Mouse (Mus musculus) embryo, embryonic 11.5 days (tissue): ENCODE measurements at regions not wholly inside any gene's neighbourhood (a gene's known extent, or its start where the extent isn't known, plus 50 kb on each side); places are given as distances from the start of the nearest gene placed in this dataset.

Source experiments
- DNase-seq: peaks from one replicate; pipeline ENCODE4 v3.0.0-alpha.2; 2012; ENCODE audit warnings: low read depth, low spot score

DNA sequence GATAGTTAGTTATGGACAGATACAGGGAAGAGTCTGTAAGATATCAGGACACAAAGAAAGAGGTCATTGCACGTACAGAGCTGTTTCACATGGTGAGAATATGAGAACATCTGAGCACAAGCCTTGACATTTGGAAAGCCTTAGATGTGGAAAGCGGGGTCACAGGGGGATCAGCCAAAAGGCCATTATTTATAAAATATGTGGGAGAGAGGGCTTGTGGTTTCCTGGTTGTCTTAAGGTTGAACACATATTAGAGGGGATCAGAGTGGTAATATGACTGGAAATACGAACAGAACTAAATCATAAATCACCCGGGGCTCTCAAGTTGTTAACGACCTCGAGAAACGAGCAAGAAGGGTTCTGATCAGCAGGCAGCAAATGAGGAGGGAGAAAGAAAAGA lies 68.2 kb downstream of the Ankrd7 start:
- DNase-seq = peak; percentile 14

DNA sequence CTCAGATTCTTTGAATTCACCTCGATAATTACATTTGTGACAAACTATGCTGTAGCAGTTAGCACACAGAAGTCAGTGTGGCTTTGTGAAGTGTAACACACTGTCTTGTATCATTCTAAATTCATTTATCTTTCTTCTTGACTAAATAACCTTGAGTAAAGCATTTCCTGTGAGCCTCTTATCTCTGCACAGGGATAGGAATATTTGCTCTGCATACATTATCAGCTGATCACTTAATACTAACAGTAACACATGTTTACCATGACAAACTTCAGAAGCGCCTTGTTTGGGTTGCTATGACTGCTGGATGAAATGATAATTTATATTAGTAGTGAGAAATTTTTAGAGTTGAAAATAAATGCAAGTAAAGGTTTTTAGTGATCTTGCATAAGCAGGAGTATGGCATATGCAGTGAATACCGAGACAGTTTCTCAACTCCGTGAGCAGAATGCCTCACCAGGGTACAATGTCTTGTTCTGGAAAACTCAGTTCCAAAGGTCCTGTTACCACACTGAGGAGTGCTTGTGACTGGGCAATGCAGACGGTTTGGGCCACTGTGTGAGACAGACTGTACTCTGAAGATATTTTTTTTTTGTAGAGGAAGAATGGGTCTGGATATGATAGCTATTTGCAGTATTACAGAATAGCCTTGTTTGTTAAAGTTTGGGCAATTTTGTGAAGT lies 80.0 kb downstream of the Ankrd7 start:
- no peak for DNase-seq
